Mouse (Mus musculus): ENCODE measurements around the gene Lrrc34.

Lrrc34 gene

DNA sequence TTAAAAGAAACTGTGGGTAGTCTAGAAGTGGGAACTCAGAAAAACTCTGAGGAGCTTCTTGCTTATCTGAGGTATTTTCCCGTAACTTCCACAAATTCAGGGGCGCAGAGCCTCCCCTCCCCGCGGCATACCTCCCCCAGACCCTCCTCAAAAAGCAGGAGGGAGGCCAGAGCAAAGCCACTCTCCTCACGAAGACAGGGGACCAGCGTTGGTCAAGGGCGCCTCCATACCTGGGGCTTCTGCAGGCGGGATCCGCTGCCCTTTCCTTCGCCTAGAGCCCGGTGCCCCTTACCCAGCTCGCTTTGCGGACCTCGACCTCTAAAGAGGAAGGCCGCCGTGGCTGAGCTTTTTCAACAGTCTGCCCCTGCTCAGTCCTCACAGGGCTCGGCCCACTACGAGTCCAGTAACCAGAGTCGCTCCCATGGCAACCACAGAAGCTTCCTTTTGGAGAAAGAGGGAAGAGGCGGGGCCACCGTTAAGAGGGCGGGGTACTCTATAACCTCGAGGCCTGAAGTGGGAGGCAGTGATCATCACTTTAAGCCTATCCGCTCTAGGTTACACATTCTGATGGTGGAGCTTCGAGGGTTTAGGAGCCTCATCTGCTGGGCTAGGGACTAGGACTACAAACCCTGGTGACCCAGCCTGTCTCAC is at the start of gene Lrrc34:
TSS of gene Lrrc34 (minus strand) at position 430 of the 651 bp plus-strand sequence.
- DNase-seq (ENCODE audit: low read depth, low spot score), result peak; percentile 80

DNA sequence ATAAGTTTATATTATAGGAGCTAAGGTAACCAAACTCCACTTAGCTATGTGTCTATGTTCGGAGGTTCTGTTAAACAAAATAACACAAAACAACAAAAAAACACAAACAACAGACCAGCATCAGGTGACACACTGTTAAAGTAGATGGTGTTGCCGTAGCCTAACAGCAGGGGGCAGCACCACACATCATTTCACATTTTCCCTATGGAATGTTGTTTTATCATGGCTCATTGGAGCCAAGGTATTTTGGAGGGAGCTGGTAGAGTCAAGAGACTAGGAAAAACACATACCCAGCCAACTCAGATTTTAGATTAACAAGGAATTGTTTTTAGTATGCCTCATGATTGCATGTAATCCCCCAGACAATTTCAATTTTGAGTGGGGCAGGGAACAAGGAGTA is 48.7 kb upstream of the Lrrc34 start:
- peak; percentile 38 for DNase-seq (ENCODE audit: low read depth, low spot score)

DNA sequence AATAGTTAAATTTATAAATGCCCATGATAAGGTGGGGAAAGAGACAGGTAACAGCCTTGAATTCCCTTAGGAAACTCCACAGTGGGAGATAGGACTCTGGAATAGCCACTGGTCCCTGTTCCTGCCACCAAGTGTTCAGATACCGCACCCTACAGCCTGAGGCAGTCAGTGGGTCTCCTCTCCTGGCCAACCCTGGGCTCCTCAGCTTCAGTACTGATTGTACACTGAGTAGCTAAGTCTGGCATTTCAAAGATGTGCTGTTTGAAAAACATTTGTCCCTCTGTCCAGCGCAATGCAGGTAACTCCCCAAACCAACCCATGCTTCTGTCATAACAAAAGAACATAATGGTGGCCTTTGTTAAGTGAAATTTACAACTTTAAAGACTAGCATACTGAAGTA is 48.0 kb upstream of the Lrrc34 start:
- no peak for DNase-seq (ENCODE audit: low read depth, low spot score)

DNA sequence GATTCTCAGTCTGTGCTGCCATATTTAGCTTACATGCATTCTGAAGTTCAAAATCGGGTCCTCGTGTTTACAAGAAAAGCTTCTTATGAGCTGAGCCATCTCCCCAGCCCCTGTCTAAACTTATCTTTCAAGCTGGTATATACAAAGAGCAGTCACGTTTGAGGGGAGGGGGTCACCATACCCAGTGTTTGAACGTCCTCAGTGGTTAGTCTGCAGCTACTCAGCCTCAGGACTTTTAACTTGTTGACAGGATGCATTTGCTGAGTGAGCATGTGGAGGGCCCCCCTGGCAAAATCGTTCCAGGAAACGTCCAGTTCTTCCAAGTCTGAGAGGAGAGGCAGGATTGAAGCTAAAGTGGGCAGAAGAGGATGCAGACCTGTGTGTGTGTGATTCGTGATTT is 43.3 kb upstream of the Lrrc34 start:
- DNase-seq (ENCODE audit: low read depth, low spot score), result no peak

DNA sequence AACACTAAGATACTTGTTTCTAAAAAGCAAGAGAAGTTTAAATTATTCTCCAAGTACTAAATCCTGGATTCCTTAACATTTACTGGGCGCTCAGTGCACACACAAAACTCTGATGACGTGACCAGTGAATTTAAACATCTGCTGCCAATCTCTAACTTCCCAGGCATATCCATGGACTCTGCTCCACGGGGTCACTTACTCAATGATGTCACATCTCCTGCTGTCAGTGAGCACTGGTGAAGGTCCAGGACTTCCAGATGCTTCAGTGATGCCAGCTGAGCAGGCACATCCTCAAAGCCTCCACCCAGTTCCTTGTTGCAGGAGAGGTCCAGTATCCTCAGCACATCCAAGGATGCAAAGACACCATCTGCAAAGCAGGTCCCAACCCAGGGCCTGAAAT is 39.5 kb upstream of the Lrrc34 start:
- no peak for DNase-seq (ENCODE audit: low read depth, low spot score)

DNA sequence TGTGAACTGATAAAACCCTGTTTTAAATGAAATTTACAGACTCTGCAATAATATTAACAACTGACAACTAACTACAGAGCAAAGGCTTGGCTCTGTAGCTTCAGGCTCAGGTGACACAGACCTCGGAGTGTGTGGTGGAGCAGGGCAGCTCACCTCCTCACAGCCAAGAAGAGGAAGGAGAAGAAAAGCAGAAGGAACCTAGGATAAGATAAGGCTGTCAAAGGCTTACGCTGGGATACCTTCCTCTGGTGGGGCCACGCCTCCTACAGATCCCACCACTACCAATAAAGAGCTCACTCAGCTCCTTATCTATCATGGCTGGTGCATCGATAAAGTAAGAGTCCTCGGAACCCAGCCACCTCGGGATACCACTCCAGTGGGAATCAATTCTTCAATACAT is 35.5 kb upstream of the Lrrc34 start:
- no peak for DNase-seq (ENCODE audit: low read depth, low spot score)

DNA sequence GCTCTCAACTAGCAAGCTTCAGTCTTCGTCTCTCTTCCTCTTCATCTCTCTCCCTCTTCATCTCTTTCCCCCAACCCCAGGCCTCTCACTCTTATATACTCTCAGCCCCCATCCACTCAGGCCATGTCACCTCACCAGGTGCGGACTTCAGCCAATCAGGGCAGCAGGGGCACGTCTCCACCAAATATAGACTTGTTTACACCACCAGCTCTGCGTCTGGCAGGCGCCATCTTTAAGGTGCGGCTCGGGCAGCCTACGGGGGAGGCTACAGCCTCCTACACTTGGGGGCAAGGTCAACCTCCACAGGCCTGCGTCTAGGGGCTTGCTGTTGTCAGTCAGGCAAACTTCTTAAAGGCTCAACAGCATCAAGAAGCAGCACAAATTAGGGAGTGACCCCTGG is 10.8 kb upstream of the Lrrc34 start:
- no peak for DNase-seq (ENCODE audit: low read depth, low spot score)

DNA sequence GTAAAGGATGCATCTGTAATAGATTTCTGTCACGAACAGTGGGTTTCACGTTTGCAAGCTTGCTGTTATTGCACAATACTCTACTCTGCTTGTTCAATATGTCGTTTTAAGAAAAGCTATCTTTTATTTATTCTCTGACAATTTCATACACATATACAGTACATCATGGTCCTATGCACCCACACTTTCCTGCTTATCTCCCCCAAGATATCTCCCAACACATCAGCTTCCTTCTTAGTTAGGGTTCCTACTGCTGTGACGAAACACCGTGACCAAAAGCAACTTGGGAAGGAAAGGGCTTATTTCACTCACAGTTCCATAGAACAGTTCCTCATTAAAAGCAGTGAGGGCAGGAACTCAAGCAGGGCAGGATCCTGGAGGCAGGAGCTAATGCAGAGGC is 8.3 kb upstream of the Lrrc34 start:
- DNase-seq (ENCODE audit: low read depth, low spot score), result no peak

DNA sequence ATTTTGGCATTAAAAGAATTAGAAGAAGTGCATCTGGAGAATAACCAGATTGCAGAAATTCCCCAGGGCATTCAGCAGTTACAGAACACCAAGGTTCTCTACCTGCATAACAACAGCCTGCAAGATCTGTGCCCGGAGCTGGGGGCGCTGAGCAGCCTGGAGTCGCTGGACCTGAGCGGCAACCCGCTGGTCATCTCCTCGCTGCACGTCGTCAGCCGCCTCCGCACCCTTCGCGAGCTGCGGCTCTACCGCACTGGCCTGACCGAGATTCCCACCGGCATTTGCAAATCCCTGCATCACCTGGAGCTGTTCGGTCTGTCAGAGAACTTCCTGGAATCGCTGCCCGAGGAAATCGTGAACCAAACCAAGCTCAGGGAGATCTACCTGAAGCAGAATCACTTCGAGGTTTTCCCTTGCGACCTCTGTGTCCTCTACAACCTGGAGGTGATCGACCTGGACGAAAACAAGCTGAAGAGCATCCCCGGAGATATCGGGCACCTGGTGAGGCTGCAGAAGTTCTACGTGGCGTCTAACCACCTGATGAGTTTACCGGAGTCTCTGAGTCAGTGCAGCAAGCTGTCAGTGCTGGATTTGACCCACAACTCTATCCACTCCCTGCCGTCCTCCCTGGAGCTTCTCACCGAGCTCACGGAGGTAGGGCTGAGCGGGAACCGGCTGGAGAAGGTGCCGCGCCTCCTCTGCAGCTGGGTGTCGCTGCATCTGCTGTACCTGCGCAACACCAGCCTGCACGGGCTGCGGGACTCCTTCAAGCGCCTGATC is 2.6 kb upstream of the Lrrc34 start:
- DNase-seq (ENCODE audit: low read depth, low spot score), result no peak

DNA sequence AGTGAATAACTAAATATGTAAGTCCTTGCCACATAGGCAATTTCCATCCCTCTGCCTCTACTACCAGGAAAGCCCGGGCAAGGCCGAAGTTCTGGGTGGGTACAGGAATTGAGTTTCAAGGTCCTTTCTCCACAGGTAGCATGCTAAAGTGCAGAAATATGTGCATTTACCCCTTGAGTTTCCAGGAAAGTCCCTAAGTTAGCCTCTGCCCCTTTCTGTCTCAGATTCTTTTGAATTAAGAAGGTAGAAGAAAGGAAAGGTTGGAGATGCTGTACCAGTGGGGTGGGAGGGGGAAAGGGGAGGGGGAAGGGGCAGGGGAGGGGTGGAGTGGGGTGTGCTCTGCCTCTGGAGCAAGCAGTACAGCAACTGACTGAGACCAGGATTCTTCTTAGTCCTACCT is 797 bp upstream of the Lrrc34 start:
- DNase-seq (ENCODE audit: low read depth, low spot score), result no peak

DNA sequence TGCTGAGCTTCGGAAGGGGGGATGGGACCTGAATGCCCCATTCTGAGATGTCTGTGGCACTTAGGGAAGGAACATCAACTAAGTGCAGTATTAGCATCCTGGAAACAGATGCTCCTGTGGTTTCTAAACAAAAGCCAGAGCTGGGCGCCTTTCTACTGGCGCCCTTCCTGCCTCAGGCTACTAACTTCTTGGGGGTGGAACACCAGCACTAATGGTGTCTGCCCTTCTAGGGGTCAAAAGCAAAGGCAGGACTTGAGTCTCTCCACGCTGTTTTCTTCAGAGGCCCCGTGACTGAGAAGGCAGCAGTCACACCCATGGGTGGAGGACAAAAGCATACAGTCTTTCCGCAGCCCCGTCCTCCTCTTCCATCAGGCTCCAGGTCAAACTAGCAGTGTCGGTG is 908 bp downstream of the Lrrc34 start:
- DNase-seq (ENCODE audit: low read depth, low spot score), result peak; percentile 72

DNA sequence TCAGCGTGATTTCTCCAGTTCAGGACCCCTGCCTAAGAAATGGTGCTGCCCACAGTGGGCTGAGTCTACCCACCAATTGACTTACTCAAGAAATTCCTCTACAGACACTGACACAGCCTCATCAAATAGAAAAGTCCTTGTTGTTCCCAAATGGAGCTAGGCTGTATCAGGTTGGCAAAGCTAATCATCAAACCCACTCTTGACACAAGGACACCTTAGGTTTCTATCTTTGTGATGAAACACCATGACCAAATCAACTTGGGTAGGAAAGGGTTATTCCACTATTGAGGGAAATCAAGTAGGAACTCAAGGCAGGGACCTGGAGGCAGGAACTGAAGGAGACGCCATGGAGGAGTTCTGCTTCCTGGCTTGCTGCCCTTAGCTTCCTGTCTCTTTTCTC is 3.5 kb downstream of the Lrrc34 start, which contains the start of gene Lrriq4:
TSS of gene Lrriq4 (plus strand) at position 301 of the 400 bp plus-strand sequence.
- DNase-seq (ENCODE audit: low read depth, low spot score), result no peak

DNA sequence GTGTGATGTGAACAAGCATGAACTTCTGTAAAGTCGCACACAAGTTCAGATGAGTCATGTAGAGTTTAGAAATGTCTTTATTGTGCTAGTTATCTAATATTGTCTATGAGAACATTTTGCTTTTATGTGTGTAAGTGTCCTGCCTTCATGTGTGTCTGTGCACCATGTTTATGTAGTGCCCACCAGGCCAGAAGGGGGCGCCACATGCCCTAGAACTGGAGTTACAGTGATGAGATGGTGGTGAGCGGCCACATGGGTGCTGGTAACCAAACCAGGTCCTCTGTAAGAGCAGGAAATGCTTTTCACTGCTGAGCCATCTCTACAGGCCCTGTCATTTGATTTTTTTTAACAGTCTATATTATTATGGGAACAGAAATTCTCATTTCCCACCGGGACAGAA is 12.0 kb downstream of the Lrrc34 start:
- no peak for DNase-seq (ENCODE audit: low read depth, low spot score)

DNA sequence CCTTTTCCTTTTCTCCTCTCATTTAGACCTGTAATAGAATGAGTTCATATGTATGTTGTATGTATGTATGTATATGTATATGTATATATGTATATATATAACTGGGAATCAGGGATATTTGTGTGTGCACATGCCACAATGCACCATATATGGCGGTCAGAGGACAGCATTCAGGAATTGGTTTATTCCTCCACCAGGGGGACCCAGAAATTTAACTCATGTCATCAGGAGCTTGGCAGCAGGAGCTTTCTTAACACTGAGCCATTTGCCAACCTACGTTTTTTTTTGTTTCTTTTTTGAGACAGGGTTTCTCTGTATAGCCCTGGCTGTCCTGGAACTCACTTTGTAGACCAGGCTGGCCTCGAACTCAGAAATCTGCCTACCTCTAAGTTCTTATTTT is 14.0 kb downstream of the Lrrc34 start:
- DNase-seq (ENCODE audit: low read depth, low spot score), result no peak

DNA sequence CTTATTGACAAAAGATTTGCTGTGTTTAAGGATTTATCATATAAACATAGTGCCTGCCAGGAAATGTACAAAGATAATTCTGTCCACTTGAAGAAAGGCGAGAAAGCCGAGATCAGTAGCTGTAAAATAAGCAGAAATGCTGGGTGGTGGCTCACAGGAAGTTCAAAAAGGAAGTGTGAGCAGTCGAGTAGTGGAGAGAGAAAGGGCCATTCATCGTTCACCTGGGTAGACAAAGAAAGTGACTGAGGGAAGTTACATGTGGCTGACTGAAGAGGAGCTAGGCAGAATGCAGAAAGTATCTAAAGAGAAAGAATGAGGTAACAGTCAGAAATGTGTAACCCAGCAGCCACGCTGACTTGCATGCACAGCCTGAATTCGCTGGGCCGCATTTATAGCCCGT is 27.5 kb downstream of the Lrrc34 start:
- no peak for DNase-seq (ENCODE audit: low read depth, low spot score)

DNA sequence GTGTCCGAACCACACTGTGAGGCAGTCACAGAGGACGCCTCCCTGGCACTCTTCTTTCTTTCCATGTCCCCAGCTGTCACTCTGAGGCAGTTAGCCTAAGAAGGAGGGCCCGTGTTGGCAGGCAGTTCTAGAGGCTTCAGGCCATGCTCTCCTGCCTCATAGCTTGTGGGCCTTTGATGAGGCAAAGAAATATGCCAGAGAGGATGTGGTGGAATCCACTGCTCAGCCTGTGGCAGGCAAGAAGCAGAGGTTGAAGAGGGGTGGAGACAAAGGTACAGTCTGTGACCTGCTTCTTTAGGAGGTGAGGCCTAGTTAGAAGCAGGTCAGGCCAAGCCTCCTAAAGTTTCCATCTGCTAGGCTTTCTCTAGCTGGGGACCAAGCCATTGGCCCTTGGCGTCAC is 36.7 kb downstream of the Lrrc34 start:
- DNase-seq (ENCODE audit: low read depth, low spot score), result no peak

DNA sequence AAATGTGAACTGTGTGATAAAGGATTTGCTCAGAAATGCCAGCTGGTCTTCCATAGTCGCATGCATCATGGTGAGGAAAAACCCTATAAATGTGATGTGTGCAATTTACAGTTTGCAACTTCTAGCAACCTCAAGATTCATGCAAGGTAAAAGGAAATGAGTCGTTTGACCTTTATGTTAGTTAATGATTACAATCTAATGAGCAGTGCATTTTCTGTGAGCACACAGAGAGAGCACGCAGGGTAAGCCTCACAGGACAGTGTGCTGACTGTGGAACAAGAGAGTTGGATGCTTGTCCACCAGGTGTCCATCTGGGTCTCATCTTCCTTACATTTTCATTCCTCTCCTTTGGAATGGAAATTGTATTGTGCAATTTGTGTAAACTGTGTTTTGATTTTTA is 38.7 kb downstream of the Lrrc34 start:
- DNase-seq (ENCODE audit: low read depth, low spot score), result no peak

DNA sequence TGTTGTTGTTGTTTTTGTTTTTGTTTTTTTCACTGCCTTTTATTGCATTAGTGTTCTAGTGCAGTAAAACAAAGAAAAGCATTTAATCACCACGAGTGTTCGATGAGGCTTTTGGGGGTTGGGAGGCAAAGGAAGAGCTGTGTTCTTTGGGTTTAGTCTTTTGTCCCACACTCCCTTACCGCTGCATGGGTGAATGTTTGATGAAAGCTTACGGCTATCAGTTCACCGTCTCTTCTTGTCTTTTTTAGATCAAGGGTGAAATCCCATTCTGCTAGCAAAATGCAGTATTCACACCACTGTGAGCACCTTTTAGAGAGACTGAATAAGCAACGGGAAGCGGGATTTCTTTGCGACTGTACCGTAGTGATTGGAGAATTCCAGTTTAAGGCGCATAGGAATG is 44.4 kb downstream of the Lrrc34 start:
- DNase-seq (ENCODE audit: low read depth, low spot score), result no peak

DNA sequence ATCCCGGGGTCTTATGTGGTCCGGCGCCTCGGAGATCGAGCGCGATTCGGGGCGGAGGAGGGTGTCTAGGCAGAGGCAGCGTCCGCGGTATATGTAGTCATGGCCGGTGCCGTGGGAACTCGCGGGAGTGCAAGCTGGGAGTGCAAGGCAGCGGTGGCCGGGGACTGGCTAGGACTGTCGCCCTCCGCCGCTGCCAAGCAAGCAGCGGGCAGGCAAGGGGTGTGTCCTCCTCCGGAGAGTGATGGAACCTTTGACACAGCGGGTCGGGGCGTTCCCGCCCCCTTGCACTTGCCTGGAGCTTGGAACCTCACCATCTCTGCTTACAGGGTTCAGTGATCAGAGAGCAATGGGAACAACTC is 45.0 kb downstream of the Lrrc34 start:
- DNase-seq (ENCODE audit: low read depth, low spot score), result no peak

DNA sequence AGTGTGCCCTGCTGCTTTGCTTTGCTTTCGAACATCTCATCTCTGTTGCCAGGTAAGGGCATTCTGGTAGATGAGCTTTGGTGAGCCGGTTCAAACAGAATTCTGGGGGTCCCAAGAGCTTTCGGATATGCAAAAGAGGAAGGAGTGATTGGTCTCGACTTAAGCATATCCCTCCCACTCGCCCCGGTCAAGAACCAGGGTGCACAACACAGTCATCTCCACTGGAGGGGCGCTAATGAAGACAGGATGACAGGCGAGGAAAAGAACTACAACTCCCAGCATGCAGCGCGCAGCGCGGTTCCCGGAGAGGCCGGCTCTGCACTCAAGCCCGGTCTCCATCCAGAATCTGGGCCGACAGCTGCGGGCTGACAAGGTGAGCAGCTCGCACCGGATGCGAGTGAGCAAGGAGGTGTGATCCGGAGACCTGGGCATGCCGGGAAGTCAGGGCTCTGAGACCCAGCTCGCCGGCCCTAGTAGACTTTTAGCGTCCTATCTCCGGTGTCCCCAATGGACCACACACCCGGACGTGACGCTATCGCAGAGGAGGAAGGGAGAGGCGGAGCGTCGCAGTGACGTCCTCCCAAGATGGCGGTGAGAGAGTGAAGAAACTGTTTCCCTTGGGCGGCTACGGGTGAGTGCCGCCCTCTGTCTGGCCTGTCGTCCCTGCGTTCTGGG is 45.5 kb downstream of the Lrrc34 start, which contains the start of gene Mynn:
TSS of gene Mynn (plus strand) at position 1 of the 675 bp plus-strand sequence.
- DNase-seq (ENCODE audit: low read depth, low spot score), result peak; percentile 93

DNA sequence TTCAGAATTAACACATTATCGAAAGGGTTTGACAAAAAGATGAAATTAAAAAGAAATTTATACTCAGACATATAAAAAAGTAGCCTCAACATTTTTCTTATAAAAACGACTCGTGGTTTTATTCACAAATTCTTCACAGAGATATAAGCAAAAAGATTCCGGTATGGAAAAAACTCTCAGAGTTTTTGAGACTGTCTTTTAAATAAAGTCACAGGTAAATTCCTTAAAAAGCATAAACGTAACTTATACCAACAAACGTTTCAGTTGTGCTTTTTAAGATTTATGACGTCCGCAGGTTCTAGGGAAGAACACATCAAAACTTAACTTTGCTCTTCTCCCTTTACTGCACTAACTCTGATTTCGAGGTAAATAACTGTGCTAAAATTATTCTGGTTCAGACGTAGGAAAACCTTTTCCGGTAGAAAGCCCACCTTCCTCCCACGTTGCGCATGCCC is 46.0 kb downstream of the Lrrc34 start:
- DNase-seq (ENCODE audit: low read depth, low spot score), result no peak

DNA sequence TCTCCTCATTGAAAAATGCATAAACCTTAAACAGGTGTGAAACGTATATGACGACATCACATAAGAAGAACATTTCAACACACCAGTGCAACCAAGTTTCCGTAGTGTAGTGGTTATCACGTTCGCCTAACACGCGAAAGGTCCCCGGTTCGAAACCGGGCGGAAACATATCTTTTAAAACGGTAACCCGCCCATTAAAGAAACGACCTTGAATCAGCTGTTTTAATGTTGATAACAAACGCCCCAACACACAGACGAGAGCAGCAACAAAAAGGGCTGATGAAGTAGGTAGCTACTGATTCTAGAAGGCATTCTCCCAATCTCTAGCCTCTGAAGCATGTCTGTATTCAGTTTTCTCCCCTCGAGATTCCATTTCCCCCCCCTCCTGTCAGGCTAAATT is 46.5 kb downstream of the Lrrc34 start:
- DNase-seq (ENCODE audit: low read depth, low spot score), result peak; percentile 65

DNA sequence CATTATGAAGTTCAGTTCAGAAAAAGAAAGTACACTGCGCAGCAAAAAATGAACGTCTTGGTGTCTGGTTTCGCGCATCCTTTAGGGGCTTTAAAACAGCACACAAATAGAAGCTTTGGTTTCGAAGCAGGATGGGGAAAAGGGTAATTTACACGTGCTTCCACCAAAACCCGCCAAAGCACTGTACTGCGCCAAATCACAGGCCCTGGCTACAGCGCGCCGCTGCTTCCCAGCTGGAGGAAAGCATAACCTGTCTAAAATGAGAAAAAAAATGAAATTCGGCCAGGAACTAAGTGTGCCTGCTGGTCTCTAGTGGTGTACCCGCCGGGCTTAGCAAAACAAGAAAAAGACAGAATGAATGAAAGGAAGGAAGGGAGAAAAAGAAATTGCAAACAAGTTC is 47.0 kb downstream of the Lrrc34 start:
- DNase-seq (ENCODE audit: low read depth, low spot score), result no peak
